Mouse (Mus musculus): ENCODE measurements around the gene Coasy. TPM values are rescaled to one million over a fixed set of nuclear protein-coding genes. Genes with fewer than 3 reads are reported as not detected.

Coasy gene
- polyA plus RNA-seq, 1 experiment from 2014 or later, result 26.8 TPM

DNA sequence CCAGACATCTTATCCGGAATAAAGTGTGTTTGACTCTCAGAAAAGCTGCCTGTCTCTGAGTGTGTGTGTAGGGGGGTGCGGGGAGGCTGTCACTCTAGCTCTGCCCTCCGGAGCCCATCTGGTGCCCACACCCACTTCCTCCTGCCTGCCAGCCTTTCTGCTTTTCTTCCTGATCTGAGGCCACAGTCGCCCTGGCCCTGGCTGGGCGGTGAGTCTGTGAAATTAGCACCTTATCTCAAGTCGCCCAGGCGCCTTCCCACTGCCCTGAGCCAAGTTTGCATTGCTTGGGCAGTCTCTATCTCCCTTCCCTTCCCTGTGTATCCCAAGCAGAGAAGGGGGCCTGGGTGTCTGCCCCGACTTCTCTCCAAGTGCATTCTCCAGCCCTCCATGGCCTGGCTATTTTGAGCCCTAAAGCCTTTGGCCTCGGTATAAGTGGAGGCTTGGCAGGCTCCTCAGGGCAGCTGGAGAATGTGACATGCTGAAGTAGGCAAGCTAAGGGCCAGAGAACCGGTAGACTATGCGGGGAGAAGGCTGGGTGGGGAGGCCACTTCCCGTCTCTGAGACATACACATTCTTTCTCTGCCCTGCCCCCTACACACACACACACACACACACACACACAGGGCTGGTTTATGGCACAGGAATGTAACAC lies 18.6 kb upstream of the Coasy start:
- H3K27ac ChIP-seq (replicated peaks), result peak overlapping the region; percentile 98
- peak overlapping the region; percentile 43 for H3K4me2 ChIP-seq
- peak; percentile 62 for ATAC-seq (ENCODE audit: extremely low read depth, insufficient number of reproducible peaks, low FRiP score, low TSS enrichment)
- peaks cover 83% of the 10 kb centered on the region for H3K4me1 ChIP-seq
- peaks cover 17% of the 10 kb centered on the region for H3K36me3 ChIP-seq
- peak overlapping the region; percentile 66 for H3K9ac ChIP-seq
- H3K4me3 ChIP-seq, result peak overlapping the region; percentile 1; the same call in 1 of the 2 replicates
- WGBS, result 2% methylated on average over 12 of the region's 12 CpGs
- H3K9me3 ChIP-seq, result no peaks in the 10 kb centered on the region
- no peaks in the 10 kb centered on the region for H3K27me3 ChIP-seq (replicated peaks)

DNA sequence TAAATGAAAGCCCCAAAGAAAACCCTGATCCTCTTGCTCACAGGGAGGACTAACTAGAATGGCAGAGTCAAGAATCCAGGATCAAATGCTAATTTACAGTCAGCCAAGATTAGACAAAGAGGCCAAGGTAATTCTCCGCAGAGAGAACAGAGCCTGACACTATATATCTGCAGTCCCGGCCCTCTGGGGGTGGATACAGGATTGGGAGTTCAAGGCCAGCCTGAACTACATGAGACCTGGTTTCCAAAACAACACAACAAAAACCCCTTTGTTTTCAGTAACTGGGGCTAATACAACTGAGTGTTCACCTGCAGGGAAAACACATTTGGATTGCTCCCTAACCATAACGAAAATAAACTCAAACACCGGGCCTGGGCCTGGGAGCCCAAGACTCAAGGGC lies 17.9 kb upstream of the Coasy start:
- Histone ChIP-seq H3K4me2 (peak overlapping the region; percentile 43), H3K36me3 (peaks cover 17% of the 10 kb centered on the region), H3K9ac (peak overlapping the region; percentile 66), H3K4me3 (no peak overlapping the region), H3K9me3 (no peaks in the 10 kb centered on the region), H3K27ac (replicated peaks) (peak overlapping the region; percentile 98), H3K4me1 (peaks cover 80% of the 10 kb centered on the region), H3K27me3 (replicated peaks) (no peaks in the 10 kb centered on the region)
- no peak for ATAC-seq (ENCODE audit: extremely low read depth, insufficient number of reproducible peaks, low FRiP score, low TSS enrichment)
- 50% methylated on average over 4 of the region's 4 CpGs for WGBS

DNA sequence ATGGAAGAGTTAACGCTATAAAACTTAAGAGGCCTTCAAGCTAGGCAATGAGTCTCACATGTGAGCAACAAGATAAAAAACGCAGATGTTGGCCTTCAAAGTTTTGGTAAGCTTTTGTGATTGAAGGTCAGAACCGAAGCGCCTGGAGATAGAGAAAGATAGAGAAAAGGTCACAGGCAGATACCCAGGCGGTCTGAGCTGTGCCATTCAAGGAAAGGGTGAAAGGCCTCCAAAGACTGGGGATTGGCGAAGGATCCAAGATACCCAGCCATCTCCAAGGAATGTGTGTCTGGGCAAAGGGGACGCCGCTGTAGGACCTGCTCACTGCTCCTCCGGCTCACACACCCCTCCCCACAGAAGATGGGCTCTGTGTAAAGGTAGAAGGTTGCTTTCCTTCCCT lies 17.4 kb upstream of the Coasy start:
- H3K4me3 ChIP-seq, result no peak overlapping the region
- H3K27ac ChIP-seq (replicated peaks), result peak overlapping the region; percentile 98
- H3K9ac ChIP-seq, result peak overlapping the region; percentile 41
- H3K4me1 ChIP-seq, result peaks cover 76% of the 10 kb centered on the region
- peaks cover 17% of the 10 kb centered on the region for H3K36me3 ChIP-seq
- H3K9me3 ChIP-seq, result no peaks in the 10 kb centered on the region
- no peaks in the 10 kb centered on the region for H3K27me3 ChIP-seq (replicated peaks)
- H3K4me2 ChIP-seq, result no peak overlapping the region
- WGBS, result 71% methylated on average over 9 of the region's 9 CpGs
- ATAC-seq (ENCODE audit: extremely low read depth, insufficient number of reproducible peaks, low FRiP score, low TSS enrichment), result no peak

DNA sequence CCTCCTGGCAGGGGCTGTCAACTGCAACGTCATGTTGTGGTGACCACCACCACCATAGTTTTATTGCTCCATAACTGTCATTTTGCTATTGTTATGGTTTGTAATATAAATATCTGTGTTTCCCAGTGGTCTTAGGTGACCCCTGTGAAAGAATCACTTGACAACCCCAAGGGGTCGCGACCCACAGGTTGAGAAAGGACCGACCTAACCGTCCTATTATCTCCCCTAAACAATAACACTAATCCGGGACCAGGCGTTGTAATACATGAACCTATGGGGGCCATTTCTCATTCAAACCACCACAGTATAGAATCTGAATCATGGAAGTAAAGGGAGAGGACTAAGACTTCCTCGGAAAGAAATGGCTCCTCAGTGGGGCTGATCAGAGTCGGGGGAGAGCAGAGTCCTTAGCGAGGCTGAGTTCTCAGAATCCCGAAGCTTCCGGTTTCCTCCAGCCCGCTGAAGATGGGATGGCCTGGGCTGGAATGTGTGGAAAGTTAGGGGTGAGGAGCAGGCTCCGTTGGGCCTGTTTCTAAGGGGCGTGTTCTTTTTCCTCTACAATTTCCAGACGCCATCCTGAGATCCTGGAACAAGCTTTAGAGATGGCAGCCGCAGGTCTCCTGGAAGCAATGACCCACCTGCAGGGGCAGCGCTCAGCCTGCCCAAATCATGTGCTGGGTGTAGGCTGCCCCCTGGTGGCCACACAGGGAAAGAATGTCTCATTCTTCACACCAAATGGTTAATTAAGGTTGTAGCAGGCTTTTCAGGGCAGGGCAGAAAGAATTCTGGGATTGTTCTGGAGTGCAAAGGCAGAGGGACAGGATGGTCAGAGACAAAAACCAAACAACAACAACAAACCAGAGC lies 15.6 kb upstream of the Coasy start:
- H3K4me3 ChIP-seq, result peak overlapping the region; percentile 36
- no peaks in the 10 kb centered on the region for H3K9me3 ChIP-seq
- H3K9ac ChIP-seq, result peak overlapping the region; percentile 53
- no peak for ATAC-seq (ENCODE audit: extremely low read depth, insufficient number of reproducible peaks, low FRiP score, low TSS enrichment)
- H3K27me3 ChIP-seq (replicated peaks), result 0 out of 2 replicates have a peak, but pooled peaks cover 2% of the 10 kb centered on the region
- peak overlapping the region; percentile 67 for H3K4me2 ChIP-seq
- peaks cover 68% of the 10 kb centered on the region for H3K4me1 ChIP-seq
- 19% methylated on average over 18 of the region's 18 CpGs for WGBS
- peak overlapping the region; percentile 1 for H3K27ac ChIP-seq (replicated peaks)
- peaks cover 9% of the 10 kb centered on the region for H3K36me3 ChIP-seq

DNA sequence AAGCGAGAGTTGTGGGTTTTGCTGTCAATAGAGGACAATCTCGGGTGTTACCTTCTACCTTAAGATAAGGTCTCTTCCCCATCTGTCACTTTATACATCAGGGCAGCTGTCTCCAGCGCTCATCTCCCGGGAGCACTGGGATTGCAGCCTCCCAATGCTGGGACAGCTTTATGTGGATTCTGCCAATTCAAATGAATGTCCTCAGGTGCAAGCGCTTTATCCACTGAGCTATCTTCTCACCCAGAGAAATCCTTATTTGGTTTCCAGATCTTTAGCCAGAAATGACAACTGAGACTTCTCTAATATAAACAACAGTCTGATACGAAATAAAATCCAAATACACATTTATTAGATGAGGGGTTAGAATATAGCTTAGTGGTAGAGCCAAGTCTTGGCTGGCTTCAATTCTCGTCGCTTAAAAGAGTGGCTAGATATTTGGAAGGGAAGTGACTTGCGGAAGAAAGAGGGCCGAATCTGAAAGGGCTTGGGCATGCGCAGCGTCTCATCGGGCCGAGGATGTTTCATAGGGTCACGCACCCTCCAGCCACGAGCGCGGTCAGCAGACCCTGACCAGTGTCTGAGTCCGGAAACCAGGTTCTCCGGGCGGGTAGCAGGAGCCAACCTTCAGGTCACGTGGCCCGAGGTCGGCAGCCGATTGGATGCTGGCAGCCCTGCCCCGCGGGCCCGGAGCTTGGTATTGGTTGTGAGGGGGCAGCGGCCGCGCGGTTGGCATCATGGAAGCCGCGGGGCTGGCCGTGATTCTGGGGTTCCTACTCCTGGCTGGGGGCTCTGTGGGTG lies 12.8 kb upstream of the Coasy start, which contains the start of gene Naglu:
Gene Naglu (plus strand): TSS at position 622 of the 798 bp plus-strand sequence.
- peak within 1 kb of the TSS; percentile 62 for H3K4me3 ChIP-seq
- peak within 1 kb of the TSS; percentile 89 for H3K9ac ChIP-seq
- H3K9me3 ChIP-seq, result no peaks in the 10 kb centered on the region
- 0 out of 2 replicates have a peak within 1 kb of the TSS, but pooled peaks have one; percentile 17 for H3K27ac ChIP-seq (replicated peaks)
- peaks cover 8% of the 10 kb centered on the region for H3K27me3 ChIP-seq (replicated peaks)
- peaks cover 5% of the 10 kb centered on the region; the same call in 1 of the 2 replicates for H3K36me3 ChIP-seq
- H3K4me2 ChIP-seq, result peak within 1 kb of the TSS; percentile 85
- WGBS, result 4% methylated on average over 35 of the region's 35 CpGs
- peak; percentile 67 for ATAC-seq (ENCODE audit: extremely low read depth, insufficient number of reproducible peaks, low FRiP score, low TSS enrichment)
- peaks cover 40% of the 10 kb centered on the region for H3K4me1 ChIP-seq

DNA sequence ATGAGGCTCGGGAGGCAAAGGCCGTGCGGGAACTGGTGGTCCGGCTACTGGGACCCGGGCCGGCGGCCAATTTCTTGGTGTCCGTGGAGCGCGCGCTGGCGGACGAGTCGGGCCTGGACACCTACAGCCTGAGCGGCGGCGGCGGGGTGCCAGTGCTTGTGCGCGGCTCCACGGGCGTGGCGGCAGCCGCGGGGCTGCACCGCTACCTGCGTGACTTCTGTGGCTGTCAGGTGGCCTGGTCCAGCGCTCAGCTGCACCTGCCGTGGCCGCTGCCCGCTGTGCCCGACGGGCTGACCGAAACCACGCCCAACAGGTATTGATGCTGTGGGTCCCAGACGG lies 12.2 kb upstream of the Coasy start:
- peak; percentile 26; the same call in 1 of the 2 replicates for ATAC-seq (ENCODE audit: extremely low read depth, insufficient number of reproducible peaks, low FRiP score, low TSS enrichment)
- Histone ChIP-seq H3K4me3 (peak overlapping the region; percentile 62), H3K27ac (replicated peaks) (no peak overlapping the region)

DNA sequence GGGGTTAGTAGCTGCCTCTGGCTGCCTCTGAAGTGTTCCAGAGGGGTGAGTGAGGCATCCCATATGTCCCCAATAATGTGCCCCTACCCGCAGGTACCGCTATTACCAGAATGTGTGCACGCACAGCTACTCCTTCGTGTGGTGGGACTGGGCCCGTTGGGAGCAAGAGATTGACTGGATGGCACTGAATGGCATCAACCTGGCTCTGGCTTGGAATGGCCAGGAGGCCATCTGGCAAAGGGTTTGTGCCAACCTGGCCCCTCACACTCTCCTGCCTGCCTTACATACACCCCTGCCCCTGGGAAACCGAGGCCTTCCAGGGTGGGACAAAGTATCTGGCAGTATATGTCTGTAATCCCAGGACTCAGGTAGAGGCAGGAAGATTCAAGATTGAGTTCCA lies 11.4 kb upstream of the Coasy start:
- Histone ChIP-seq H3K36me3 (peaks cover 5% of the 10 kb centered on the region; the same call in 1 of the 2 replicates), H3K9ac (peak overlapping the region; percentile 89), H3K4me3 (peak overlapping the region; percentile 62), H3K4me1 (peaks cover 27% of the 10 kb centered on the region), H3K9me3 (no peaks in the 10 kb centered on the region), H3K27me3 (replicated peaks) (peaks cover 8% of the 10 kb centered on the region), H3K27ac (replicated peaks) (no peak overlapping the region), H3K4me2 (peak overlapping the region; percentile 85)
- ATAC-seq (ENCODE audit: extremely low read depth, insufficient number of reproducible peaks, low FRiP score, low TSS enrichment), result no peak
- 67% methylated on average over 6 of the region's 6 CpGs for WGBS

More for the DNA sequence above, 12.2 kb upstream of the Coasy start:
- Histone ChIP-seq H3K4me1 (peaks cover 34% of the 10 kb centered on the region), H3K36me3 (peaks cover 5% of the 10 kb centered on the region; the same call in 1 of the 2 replicates), H3K9me3 (no peaks in the 10 kb centered on the region), H3K27me3 (replicated peaks) (peaks cover 8% of the 10 kb centered on the region), H3K9ac (peak overlapping the region; percentile 89), H3K4me2 (peak overlapping the region; percentile 85)
- whole genome bisulfite sequencing, result under 1% methylated on average over 36 of the region's 36 CpGs

DNA sequence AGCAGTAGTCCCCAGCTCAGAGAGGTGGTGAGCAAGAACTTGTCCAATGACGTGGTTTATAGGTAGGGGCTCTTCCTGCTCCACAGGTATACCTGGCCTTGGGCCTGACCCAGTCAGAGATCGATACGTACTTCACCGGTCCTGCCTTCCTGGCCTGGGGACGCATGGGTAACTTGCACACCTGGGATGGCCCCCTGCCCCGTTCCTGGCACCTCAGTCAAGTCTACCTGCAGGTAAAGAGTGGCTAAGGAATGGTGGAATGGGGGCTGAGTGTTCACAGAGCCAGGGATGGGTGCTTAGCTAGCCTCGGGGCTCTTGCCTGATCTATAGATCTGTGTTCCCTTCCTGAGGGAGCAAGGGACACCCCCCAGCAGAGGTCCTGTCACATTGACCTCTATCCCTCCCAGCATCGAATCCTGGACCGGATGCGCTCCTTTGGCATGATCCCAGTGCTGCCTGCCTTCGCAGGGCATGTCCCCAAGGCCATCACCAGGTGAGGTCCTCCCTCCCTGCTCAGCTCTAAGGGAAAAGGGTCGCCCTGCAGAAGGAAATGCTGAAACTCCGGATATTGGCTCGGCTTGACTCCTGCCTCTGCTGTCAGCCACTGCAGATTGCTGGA lies 10.4 kb upstream of the Coasy start:
- Histone ChIP-seq H3K4me1 (peaks cover 17% of the 10 kb centered on the region), H3K4me2 (no peak overlapping the region), H3K9ac (no peak overlapping the region), H3K27ac (replicated peaks) (no peak overlapping the region), H3K4me3 (no peak overlapping the region), H3K9me3 (no peaks in the 10 kb centered on the region), H3K36me3 (peaks cover 13% of the 10 kb centered on the region; the same call in 1 of the 2 replicates), H3K27me3 (replicated peaks) (peaks cover 17% of the 10 kb centered on the region)
- 68% methylated on average over 14 of the region's 14 CpGs for WGBS
- ATAC-seq (ENCODE audit: extremely low read depth, insufficient number of reproducible peaks, low FRiP score, low TSS enrichment), result no peak

DNA sequence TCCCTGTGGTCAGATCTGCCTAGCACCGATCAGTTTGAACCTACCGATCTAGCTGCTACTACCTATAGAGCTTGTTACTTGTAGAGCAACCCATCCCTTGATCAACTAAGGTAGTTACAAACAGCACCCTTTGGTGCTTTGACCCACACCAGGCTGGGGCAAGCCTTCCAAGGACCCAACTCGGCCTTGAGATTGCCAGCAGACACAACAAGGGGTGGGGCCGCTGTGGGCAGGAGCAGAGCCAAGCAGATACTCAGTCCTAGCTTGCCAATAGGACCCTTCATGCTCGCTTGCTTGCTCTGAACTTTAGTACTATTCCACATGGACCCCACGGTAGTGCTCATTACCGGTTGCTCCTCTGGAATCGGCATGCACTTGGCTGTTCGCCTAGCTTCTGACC lies 4.2 kb upstream of the Coasy start, which contains the start of gene Hsd17b1:
Gene Hsd17b1 (plus strand): TSS at position 291 of the 400 bp plus-strand sequence.
- 69% methylated on average over 9 of the region's 9 CpGs for WGBS

DNA sequence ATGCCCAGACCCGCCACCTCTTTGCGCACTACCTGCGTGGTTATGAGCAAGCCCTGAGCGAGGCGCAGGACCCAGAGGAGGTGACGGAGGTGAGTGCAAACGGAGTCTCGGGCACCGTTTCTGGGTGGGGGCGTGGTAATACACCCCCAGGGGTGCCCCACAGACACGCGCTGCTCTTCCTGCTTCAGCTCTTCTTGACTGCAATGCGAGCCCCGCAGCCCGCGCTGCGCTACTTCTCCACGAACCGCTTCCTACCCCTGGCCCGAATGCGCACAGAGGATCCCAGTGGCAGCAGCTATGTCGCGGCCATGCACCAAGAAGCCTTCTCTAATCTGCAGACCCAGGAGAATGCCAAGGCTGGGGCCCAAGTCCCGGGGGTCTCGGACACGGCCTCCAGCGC lies 2.6 kb upstream of the Coasy start:
- Histone ChIP-seq H3K27ac (replicated peaks) (no peak overlapping the region), H3K9ac (peak overlapping the region; percentile 61), H3K36me3 (peaks cover 13% of the 10 kb centered on the region; the same call in 1 of the 2 replicates), H3K27me3 (replicated peaks) (peaks cover 54% of the 10 kb centered on the region), H3K9me3 (no peaks in the 10 kb centered on the region), H3K4me3 (peak overlapping the region; percentile 35), H3K4me2 (peak overlapping the region; percentile 57), H3K4me1 (peaks cover 28% of the 10 kb centered on the region)
- WGBS, result 3% methylated on average over 27 of the region's 27 CpGs
- ATAC-seq (ENCODE audit: extremely low read depth, insufficient number of reproducible peaks, low FRiP score, low TSS enrichment), result no peak

More for the DNA sequence above, 4.2 kb upstream of the Coasy start, which contains the start of gene Hsd17b1:
- Histone ChIP-seq H3K4me1 (peaks cover 20% of the 10 kb centered on the region), H3K9ac (no peak within 1 kb of the TSS), H3K4me3 (no peak within 1 kb of the TSS), H3K27ac (replicated peaks) (no peak within 1 kb of the TSS), H3K9me3 (no peaks in the 10 kb centered on the region), H3K27me3 (replicated peaks) (peaks cover 54% of the 10 kb centered on the region), H3K4me2 (no peak within 1 kb of the TSS), H3K36me3 (peaks cover 11% of the 10 kb centered on the region; the same call in 1 of the 2 replicates)
- no peak for ATAC-seq (ENCODE audit: extremely low read depth, insufficient number of reproducible peaks, low FRiP score, low TSS enrichment)
